Mouse (Mus musculus): ENCODE results near the gene Nos1ap. TPM values are rescaled to one million over a fixed set of nuclear protein-coding genes. Genes with fewer than 3 reads are reported as not detected.
A peak's percentile ranks its signal among the peaks of the same experiment; 100 is the strongest.

Nos1ap gene
- polyA plus RNA-seq, 1 experiment from 2014 or later: 14.8 TPM

GRCm38 (mm10) chr1:170594575-170594974 is 4.9 kb upstream of the Nos1ap start:
- H3K9ac ChIP-seq (ENCODE audit: low read depth, low read length): no peak overlapping the region
- H3K27ac ChIP-seq (ENCODE audit: low read depth, low read length): no peak overlapping the region
- ATAC-seq: no peak
- no peaks in the 10 kb centered on the region for H3K27me3 ChIP-seq (replicated peaks; ENCODE audit: control insufficient read depth, insufficient read depth, low read length)
- no peaks in the 10 kb centered on the region for H3K36me3 ChIP-seq (ENCODE audit: control insufficient read depth, insufficient read depth, low read length)
- H3K4me3 ChIP-seq (ENCODE audit: low read length): no peak overlapping the region
- no peak overlapping the region for H3K4me2 ChIP-seq (ENCODE audit: low read length)
- 96% methylated on average over 7 of the region's 7 CpGs for WGBS
- H3K4me1 ChIP-seq (ENCODE audit: control insufficient read depth, insufficient read depth, low read depth, low read length): no peaks in the 10 kb centered on the region
- no peaks in the 10 kb centered on the region for H3K9me3 ChIP-seq (ENCODE audit: control insufficient read depth, low read length)

GRCm38 (mm10) chr1:170590531-170590930 is 870 bp upstream of the Nos1ap start:
- 0 out of 2 replicates have a peak, but pooled peaks cover 1% of the 10 kb centered on the region for H3K36me3 ChIP-seq (ENCODE audit: control insufficient read depth, insufficient read depth, low read length)
- H3K9me3 ChIP-seq (ENCODE audit: control insufficient read depth, low read length): no peaks in the 10 kb centered on the region
- no peak overlapping the region for H3K9ac ChIP-seq (ENCODE audit: low read depth, low read length)
- no peak overlapping the region for H3K4me3 ChIP-seq (ENCODE audit: low read length)
- H3K4me1 ChIP-seq (ENCODE audit: control insufficient read depth, insufficient read depth, low read depth, low read length): peaks cover 13% of the 10 kb centered on the region
- no peak overlapping the region for H3K27ac ChIP-seq (ENCODE audit: low read depth, low read length)
- 45% methylated on average over 4 of the region's 4 CpGs for WGBS
- H3K27me3 ChIP-seq (replicated peaks; ENCODE audit: control insufficient read depth, insufficient read depth, low read length): no peaks in the 10 kb centered on the region
- H3K4me2 ChIP-seq (ENCODE audit: low read length): no peak overlapping the region
- ATAC-seq: no peak

- peak overlapping the region; percentile 92 for H3K9ac ChIP-seq (ENCODE audit: low read depth, low read length)
- H3K9me3 ChIP-seq (ENCODE audit: control insufficient read depth, low read length): no peaks in the 10 kb centered on the region
- H3K4me1 ChIP-seq (ENCODE audit: control insufficient read depth, insufficient read depth, low read depth, low read length): peaks cover 13% of the 10 kb centered on the region
- peak overlapping the region; percentile 75; the same call in 1 of the 2 replicates for H3K27ac ChIP-seq (ENCODE audit: low read depth, low read length)
- no peaks in the 10 kb centered on the region for H3K27me3 ChIP-seq (replicated peaks; ENCODE audit: control insufficient read depth, insufficient read depth, low read length)
- peak overlapping the region; percentile 92 for H3K4me2 ChIP-seq (ENCODE audit: low read length)
- under 1% methylated on average over 11 of the region's 11 CpGs for WGBS
- H3K4me3 ChIP-seq (ENCODE audit: low read length): peak overlapping the region; percentile 83
- no peak for ATAC-seq
- 0 out of 2 replicates have a peak, but pooled peaks cover 3% of the 10 kb centered on the region for H3K36me3 ChIP-seq (ENCODE audit: control insufficient read depth, insufficient read depth, low read length)
These were observed 340 bp upstream of the Nos1ap start for GRCm38 (mm10) chr1:170590041-170590360.

- Histone ChIP-seq H3K4me1 (ENCODE audit: control insufficient read depth, insufficient read depth, low read depth, low read length) (peaks cover 13% of the 10 kb centered on the region), H3K36me3 (ENCODE audit: control insufficient read depth, insufficient read depth, low read length) (0 out of 2 replicates have a peak, but pooled peaks cover 3% of the 10 kb centered on the region), H3K9me3 (ENCODE audit: control insufficient read depth, low read length) (no peaks in the 10 kb centered on the region), H3K4me3 (ENCODE audit: low read length) (peak overlapping the region; percentile 83), H3K4me2 (ENCODE audit: low read length) (peak overlapping the region; percentile 92), H3K27me3 (replicated peaks; ENCODE audit: control insufficient read depth, insufficient read depth, low read length) (no peaks in the 10 kb centered on the region), H3K27ac (ENCODE audit: low read depth, low read length) (no peak overlapping the region; the same call in 1 of the 2 replicates), H3K9ac (ENCODE audit: low read depth, low read length) (peak overlapping the region; percentile 92)
- peak; percentile 34 for ATAC-seq
- WGBS: 3% methylated on average over 7 of the region's 8 CpGs
These were observed 812 bp downstream of the Nos1ap start for GRCm38 (mm10) chr1:170588879-170589218.

GRCm38 (mm10) chr1:170588353-170588752 is 1.3 kb downstream of the Nos1ap start:
- H3K4me2 ChIP-seq (ENCODE audit: low read length): peak overlapping the region; percentile 92
- H3K36me3 ChIP-seq (ENCODE audit: control insufficient read depth, insufficient read depth, low read length): 0 out of 2 replicates have a peak, but pooled peaks cover 3% of the 10 kb centered on the region
- no peaks in the 10 kb centered on the region for H3K9me3 ChIP-seq (ENCODE audit: control insufficient read depth, low read length)
- H3K4me1 ChIP-seq (ENCODE audit: control insufficient read depth, insufficient read depth, low read depth, low read length): peaks cover 13% of the 10 kb centered on the region
- no peak for ATAC-seq
- peak overlapping the region; percentile 36; the same call in 1 of the 2 replicates for H3K9ac ChIP-seq (ENCODE audit: low read depth, low read length)
- H3K27me3 ChIP-seq (replicated peaks; ENCODE audit: control insufficient read depth, insufficient read depth, low read length): no peaks in the 10 kb centered on the region
- 28% methylated on average over 6 of the region's 6 CpGs for WGBS
- H3K27ac ChIP-seq (ENCODE audit: low read depth, low read length): no peak overlapping the region
- peak overlapping the region; percentile 83 for H3K4me3 ChIP-seq (ENCODE audit: low read length)

GRCm38 (mm10) chr1:170586715-170587114 is 2.9 kb downstream of the Nos1ap start:
- H3K4me3 ChIP-seq (ENCODE audit: low read length): no peak overlapping the region
- peak overlapping the region; percentile 4; the same call in 1 of the 2 replicates for H3K4me2 ChIP-seq (ENCODE audit: low read length)
- 69% methylated on average over 6 of the region's 6 CpGs for whole genome bisulfite sequencing
- no peak overlapping the region for H3K9ac ChIP-seq (ENCODE audit: low read depth, low read length)
- H3K27me3 ChIP-seq (replicated peaks; ENCODE audit: control insufficient read depth, insufficient read depth, low read length): no peaks in the 10 kb centered on the region
- no peak for ATAC-seq
- peaks cover 13% of the 10 kb centered on the region for H3K4me1 ChIP-seq (ENCODE audit: control insufficient read depth, insufficient read depth, low read depth, low read length)
- H3K9me3 ChIP-seq (ENCODE audit: control insufficient read depth, low read length): no peaks in the 10 kb centered on the region
- H3K36me3 ChIP-seq (ENCODE audit: control insufficient read depth, insufficient read depth, low read length): 0 out of 2 replicates have a peak, but pooled peaks cover 3% of the 10 kb centered on the region
- no peak overlapping the region for H3K27ac ChIP-seq (ENCODE audit: low read depth, low read length)

- 98% methylated on average over 2 of the region's 2 CpGs for WGBS
- Histone ChIP-seq H3K27me3 (replicated peaks; ENCODE audit: control insufficient read depth, insufficient read depth, low read length) (no peaks in the 10 kb centered on the region), H3K9ac (ENCODE audit: low read depth, low read length) (no peak overlapping the region), H3K4me2 (ENCODE audit: low read length) (no peak overlapping the region), H3K4me3 (ENCODE audit: low read length) (no peak overlapping the region), H3K4me1 (ENCODE audit: control insufficient read depth, insufficient read depth, low read depth, low read length) (peaks cover 13% of the 10 kb centered on the region), H3K27ac (ENCODE audit: low read depth, low read length) (no peak overlapping the region), H3K36me3 (ENCODE audit: control insufficient read depth, insufficient read depth, low read length) (0 out of 2 replicates have a peak, but pooled peaks cover 3% of the 10 kb centered on the region), H3K9me3 (ENCODE audit: control insufficient read depth, low read length) (no peaks in the 10 kb centered on the region)
- no peak for ATAC-seq
These were observed 5.7 kb downstream of the Nos1ap start for GRCm38 (mm10) chr1:170583925-170584324.

- H3K9ac ChIP-seq (ENCODE audit: low read depth, low read length): no peak overlapping the region
- H3K27me3 ChIP-seq (replicated peaks; ENCODE audit: control insufficient read depth, insufficient read depth, low read length): no peaks in the 10 kb centered on the region
- WGBS: 73% methylated on average over 5 of the region's 5 CpGs
- H3K27ac ChIP-seq (ENCODE audit: low read depth, low read length): no peak overlapping the region
- peaks cover 2% of the 10 kb centered on the region; the same call in 1 of the 2 replicates for H3K4me1 ChIP-seq (ENCODE audit: control insufficient read depth, insufficient read depth, low read depth, low read length)
- no peak for ATAC-seq
- 0 out of 2 replicates have a peak, but pooled peaks cover 3% of the 10 kb centered on the region for H3K36me3 ChIP-seq (ENCODE audit: control insufficient read depth, insufficient read depth, low read length)
- H3K9me3 ChIP-seq (ENCODE audit: control insufficient read depth, low read length): no peaks in the 10 kb centered on the region
- no peak overlapping the region for H3K4me3 ChIP-seq (ENCODE audit: low read length)
- no peak overlapping the region for H3K4me2 ChIP-seq (ENCODE audit: low read length)
These were observed 7.3 kb downstream of the Nos1ap start for GRCm38 (mm10) chr1:170582341-170582740.

- 65% methylated on average over 13 of the region's 13 CpGs for WGBS
- no peak overlapping the region for H3K9ac ChIP-seq (ENCODE audit: low read depth, low read length)
- H3K4me1 ChIP-seq (ENCODE audit: control insufficient read depth, insufficient read depth, low read depth, low read length): peaks cover 9% of the 10 kb centered on the region
- no peak overlapping the region for H3K4me3 ChIP-seq (ENCODE audit: low read length)
- no peak overlapping the region for H3K4me2 ChIP-seq (ENCODE audit: low read length)
- ATAC-seq: no peak
- H3K36me3 ChIP-seq (ENCODE audit: control insufficient read depth, insufficient read depth, low read length): 0 out of 2 replicates have a peak, but pooled peaks cover 2% of the 10 kb centered on the region
- H3K27ac ChIP-seq (ENCODE audit: low read depth, low read length): no peak overlapping the region
- H3K27me3 ChIP-seq (replicated peaks; ENCODE audit: control insufficient read depth, insufficient read depth, low read length): no peaks in the 10 kb centered on the region
- no peaks in the 10 kb centered on the region for H3K9me3 ChIP-seq (ENCODE audit: control insufficient read depth, low read length)
These were observed 9.1 kb downstream of the Nos1ap start for GRCm38 (mm10) chr1:170580485-170581110.
